Mouse (Mus musculus) lung, adult 2 months (tissue): ENCODE data around the gene Akap6.

Experiments used
- CTCF ChIP-seq: fragments of 200-500 bp; IDR thresholded peaks from 2 replicates; pipeline ENCODE4 v1.5.1; 2011; ENCODE audit warnings: mild to moderate bottlenecking, low read length, control low read depth; ENCODE audit not compliant: insufficient read depth
- POLR2A ChIP-seq: fragments of 200-500 bp; IDR thresholded peaks from 2 replicates; pipeline ENCODE4 v1.6.1; 2011; ENCODE audit warnings: low read depth, mild to moderate bottlenecking, control low read depth, low read length, borderline replicate concordance; ENCODE audit errors: extremely low read depth

- TF ChIP-seq POLR2A (no peak), CTCF (no peak)
Measured at GRCm38 (mm10) chr12:52845982-52846381, 146.8 kb downstream of the Akap6 start.
